Mouse (Mus musculus): ENCODE data around the gene Igdcc3.

Gene Igdcc3

GRCm38 (mm10) chr9:65140491-65140890 is 498 bp upstream of the Igdcc3 start:
- in situ Hi-C loops (cut with MboI, MseI), result no loop called here

- in situ Hi-C loops (cut with MboI, MseI), result no loop called here
These were observed 452 bp downstream of the Igdcc3 start for GRCm38 (mm10) chr9:65141306-65141975.

DNA sequence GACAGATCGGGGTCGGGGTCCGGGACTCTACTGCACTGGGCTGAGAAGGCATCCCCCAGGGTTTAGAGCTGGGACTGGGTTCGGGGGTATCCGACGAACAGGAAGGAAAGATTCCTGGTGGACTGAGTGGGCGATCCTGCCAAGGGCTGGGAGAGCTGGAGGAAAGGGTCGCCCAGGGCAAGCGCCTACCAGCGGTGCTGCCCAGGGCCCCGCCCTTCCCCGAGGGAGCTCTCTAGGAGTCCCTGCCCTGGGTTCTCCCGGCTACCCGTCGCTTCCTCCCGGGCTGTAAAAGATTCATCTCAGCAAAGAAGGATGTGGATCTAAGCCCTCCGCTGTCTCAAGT is 958 bp downstream of the Igdcc3 start:
- in situ Hi-C loops (cut with MboI, MseI), result no loop called here

DNA sequence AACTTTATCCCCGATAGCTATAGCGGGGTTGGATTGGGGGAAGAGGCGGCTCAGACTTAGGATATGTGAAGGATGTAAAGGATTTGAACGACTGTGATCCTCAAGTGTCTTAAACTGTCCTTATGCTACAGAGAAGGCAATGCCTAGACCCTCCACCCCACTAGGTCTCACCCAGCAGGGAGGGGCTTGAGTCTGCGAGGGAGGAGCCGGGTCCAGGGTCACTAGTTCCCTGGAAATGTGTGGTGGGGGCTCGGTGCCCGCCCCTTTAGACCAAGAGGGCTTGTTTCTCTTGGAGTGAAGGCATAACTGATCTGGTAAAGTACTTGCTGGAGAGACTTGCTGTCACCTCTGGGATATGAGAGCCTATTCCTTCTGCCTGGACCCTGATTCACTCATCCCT is 1.4 kb downstream of the Igdcc3 start:
- in situ Hi-C loops (cut with MboI, MseI), result no loop called here

GRCm38 (mm10) chr9:65146001-65146400 is 5.0 kb downstream of the Igdcc3 start:
- in situ Hi-C loops (cut with MboI, MseI), result no loop called here

DNA sequence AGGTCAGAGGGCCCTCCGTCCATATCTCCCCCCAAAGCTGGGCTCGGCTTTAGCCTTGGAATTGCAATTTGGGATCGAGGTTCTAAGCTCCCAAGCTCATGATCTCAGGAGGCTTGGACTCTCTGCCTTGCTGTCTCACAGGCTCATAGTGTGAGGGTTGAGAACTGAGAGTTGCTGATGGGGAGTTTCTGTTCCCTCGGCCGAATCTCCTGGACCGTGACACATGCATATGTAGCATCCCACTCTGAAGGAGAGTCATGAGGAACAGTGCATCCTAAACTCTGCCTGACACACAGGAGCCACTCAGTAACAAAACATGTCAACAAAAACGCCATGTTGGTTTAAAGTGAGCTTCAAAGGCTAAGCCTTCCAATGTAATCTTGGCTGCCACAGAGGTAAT is 7.5 kb downstream of the Igdcc3 start:
- in situ Hi-C loops (cut with MboI, MseI), result no loop called here

DNA sequence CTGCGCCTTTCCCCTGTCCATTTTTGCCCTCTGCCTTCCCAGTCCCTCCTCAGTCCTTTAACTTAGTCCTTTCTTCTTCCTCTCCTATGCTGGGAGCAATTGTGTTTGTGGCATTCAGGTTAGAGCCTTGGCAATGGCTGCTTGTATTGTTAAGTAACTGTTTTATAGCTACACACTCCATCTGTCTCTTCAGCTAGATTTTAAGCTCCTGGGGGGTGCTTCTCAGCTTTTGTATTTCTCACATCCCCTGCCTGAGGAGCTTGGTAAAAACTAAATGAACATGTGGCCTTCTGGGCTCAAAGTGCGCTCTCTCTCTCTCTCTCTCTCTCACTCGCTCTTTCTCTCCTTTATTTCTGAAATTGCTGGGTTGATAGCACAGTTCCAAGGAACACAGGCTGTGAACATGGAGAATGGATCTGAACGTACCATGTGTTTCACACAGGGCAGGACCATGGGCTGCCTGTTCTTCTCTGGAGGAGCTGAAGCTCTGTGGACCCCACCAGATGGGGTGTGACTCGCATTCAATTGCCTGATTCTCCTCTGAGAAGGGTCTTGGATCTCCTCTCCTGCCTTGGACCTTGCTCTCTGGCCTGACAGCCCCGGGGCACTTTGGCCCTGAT is 11.8 kb downstream of the Igdcc3 start:
- in situ Hi-C loops (cut with MboI, MseI), result no loop called here

DNA sequence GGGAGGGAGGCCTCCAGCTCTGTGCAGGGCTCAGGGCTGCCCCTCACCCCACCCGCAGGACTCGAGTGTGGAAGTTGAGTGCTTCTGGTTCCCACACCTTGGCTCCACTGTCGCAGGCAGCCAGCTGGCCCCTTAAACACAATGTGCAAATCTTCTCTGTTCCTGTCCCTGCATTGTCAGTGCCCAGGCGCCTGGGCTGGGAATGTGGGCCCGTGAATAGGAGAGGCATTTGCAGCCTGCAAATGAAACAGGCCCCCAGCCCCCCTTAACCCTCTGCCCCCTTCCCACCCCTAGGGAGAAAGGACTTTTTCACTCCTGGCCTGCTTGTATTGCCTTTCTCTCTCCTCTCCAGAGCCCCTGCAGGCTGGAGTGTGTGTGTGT is 12.3 kb downstream of the Igdcc3 start:
- in situ Hi-C loops (cut with MboI, MseI), result no loop called here

GRCm38 (mm10) chr9:65154692-65155455 is 13.9 kb downstream of the Igdcc3 start:
- in situ Hi-C loops (cut with MboI, MseI), result no loop called here

DNA sequence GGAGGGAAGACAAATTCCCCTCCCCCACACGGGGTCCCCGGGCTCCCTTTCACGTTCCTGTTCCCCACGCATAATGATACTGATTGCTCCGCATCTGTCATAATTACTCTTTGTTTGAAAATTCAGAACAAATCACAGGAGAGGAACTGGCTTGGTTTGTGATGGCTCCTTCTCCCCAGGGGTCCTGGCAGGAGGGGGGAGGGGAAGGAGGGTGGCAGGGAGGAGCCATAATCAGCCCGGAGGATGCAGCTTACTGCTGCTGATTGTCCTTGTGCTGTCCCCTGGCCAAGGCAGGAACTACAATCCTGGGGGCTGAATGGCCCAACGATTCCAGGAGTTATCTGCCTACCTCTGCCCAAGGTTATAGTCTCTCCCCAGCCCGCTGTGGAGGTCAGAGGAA is 15.6 kb downstream of the Igdcc3 start:
- in situ Hi-C loops (cut with MboI, MseI), result no loop called here

GRCm38 (mm10) chr9:65157631-65158030 is 16.6 kb downstream of the Igdcc3 start:
- in situ Hi-C loops (cut with MboI, MseI), result no loop called here

GRCm38 (mm10) chr9:65161188-65161587 is 20.2 kb downstream of the Igdcc3 start:
- in situ Hi-C loops (cut with MboI, MseI), result no loop called here

- in situ Hi-C loops (cut with MboI, MseI), result no loop called here
These were observed 20.9 kb downstream of the Igdcc3 start for GRCm38 (mm10) chr9:65161881-65162280.

- in situ Hi-C loops (cut with MboI, MseI), result no loop called here
These were observed 22.0 kb downstream of the Igdcc3 start for GRCm38 (mm10) chr9:65162711-65163639.

DNA sequence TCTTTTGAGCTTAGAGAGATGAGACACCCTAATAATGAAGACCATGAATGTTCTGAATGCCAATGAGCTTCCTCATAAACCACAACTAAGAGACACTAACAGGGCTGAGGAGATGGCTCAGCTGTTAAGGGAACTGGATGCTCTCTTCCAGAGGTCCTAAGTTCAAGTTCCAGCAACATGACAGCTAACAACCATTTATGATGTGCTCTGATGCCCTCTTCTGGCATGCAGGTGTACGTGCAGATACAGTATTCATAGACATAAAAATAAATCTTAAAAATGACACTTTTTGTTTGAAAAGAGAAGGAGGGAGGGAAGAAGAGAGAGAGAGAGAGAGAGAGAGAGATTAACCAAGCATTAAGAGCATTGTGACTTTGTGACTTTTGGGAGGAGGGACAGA is 23.9 kb downstream of the Igdcc3 start:
- in situ Hi-C loops (cut with MboI, MseI), result no loop called here

- in situ Hi-C loops (cut with MboI, MseI), result no loop called here
These were observed 25.4 kb downstream of the Igdcc3 start for GRCm38 (mm10) chr9:65166386-65166785.

DNA sequence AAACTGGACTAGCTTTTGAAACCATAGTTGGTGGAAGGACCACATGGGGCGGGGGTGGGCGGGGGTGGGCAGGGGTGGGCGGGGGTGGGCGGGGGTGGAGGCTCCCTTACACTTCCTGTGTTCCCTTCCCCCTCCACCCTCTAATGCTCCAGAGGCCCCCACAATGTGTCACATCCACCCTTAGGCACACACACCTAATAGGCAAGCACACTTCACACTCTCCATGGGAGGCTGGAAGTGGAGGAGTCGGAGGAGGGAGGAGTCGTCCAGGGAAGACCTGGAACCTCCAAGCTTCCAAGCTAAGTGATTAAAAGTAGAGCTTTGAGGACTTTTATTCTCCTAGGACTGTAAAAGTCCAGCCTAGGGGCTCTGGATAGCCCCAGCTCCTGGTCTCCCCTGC is 27.5 kb downstream of the Igdcc3 start:
- in situ Hi-C loops (cut with MboI, MseI), result no loop called here

GRCm38 (mm10) chr9:65168952-65169351 is 28.0 kb downstream of the Igdcc3 start:
- in situ Hi-C loops (cut with MboI, MseI), result no loop called here

DNA sequence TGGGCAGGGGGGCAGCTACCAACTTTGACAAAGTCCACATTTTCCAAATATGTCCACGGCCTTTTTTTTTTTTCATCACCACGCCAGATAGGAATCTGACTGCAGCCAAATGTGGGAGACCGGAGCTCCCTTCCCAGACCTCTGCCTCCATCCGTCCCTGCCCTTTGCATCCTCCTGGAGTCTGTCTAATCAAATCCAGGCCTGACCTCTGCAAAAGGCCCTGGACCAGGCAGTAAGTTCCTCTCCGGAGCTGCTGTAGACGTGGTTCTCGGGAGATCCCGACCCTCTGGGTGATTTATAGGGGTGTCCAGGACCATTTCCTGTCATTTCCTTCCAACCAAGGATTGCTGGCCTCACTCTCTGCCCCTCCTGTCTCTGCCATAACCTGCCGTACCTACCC is 31.7 kb downstream of the Igdcc3 start:
- in situ Hi-C loops (cut with MboI, MseI), result no loop called here

DNA sequence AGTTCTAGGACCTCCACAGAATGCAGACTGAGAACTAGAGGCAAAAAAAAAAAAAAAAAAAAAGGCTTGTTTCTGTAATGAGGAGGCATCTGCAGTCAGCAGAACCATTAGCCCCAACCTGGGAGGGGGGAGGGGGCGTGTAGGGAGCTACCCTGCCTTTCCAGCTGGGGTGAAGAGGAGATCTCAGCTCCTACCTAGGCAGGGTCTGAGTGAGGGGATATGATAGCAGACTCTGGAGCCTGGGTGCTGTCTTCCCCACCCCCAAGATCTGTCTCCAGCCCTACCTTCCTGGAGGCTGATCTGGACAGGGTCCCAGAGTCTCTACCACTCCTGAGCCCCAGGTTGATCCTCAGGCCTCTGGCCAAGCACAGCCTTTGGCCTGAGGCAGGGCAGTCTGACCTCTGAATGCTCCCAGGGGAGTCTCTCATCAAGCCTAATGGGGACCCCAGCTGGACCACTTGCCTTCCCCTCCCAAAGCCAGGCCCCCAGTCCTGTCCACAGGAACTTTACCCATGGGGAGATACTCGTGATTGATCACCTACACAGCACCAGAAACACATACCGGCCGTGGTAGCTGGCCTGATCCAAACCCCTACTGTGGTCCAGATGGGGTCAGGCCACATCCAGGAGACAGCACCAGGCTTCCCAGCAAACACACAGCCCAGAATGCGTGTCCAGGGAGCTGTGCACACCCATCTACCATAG is 34.4 kb downstream of the Igdcc3 start:
- in situ Hi-C loops (cut with MboI, MseI), result loop anchor here (5.0 kb wide), 1 partner anchor 38 kb away; no protein-coding TSS in a partner anchor

Data from regulatory T cell (primary cell).